Mouse (Mus musculus): ENCODE data around the gene Hal. TPM values are rescaled to one million over a fixed set of nuclear protein-coding genes. Genes with fewer than 3 reads are reported as not detected.

Hal gene
- polyA plus RNA-seq, 1 experiment from 2014 or later, result not detected

Other genes starting within 250 kb of the Hal start
- 34.0 and 37.2 TPM in 2 replicates for gene Elk3, start 177.6 kb upstream of the Hal start, polyA plus RNA-seq (2014; fragmentation: Nextera tagmentation; extraction: Ambion mirVana)
- 223 and 239 TPM in 2 replicates for gene Lta4h, start 35.4 kb upstream of the Hal start, polyA plus RNA-seq (2014; fragmentation: Nextera tagmentation; extraction: Ambion mirVana)
- 0.25 and 0.31 TPM in 2 replicates for gene Amdhd1, start 51.3 kb downstream of the Hal start, polyA plus RNA-seq (2014; fragmentation: Nextera tagmentation; extraction: Ambion mirVana)
- 0.43 and 0.46 TPM in 2 replicates for gene Ccdc38, start 51.9 kb downstream of the Hal start, polyA plus RNA-seq (2014; fragmentation: Nextera tagmentation; extraction: Ambion mirVana)
- 137 and 140 TPM in 2 replicates for gene Snrpf, start 100.9 kb downstream of the Hal start, polyA plus RNA-seq (2014; fragmentation: Nextera tagmentation; extraction: Ambion mirVana)
- gene Ntn4, start 151.9 kb downstream of the Hal start, polyA plus RNA-seq (2014; fragmentation: Nextera tagmentation; extraction: Ambion mirVana), result 0.17 and 0.50 TPM in 2 replicates